Mouse (Mus musculus): ENCODE results near the gene Phyhd1.

- TF ChIP-seq CTCF (IDR thresholded peaks at IDR 0.05; ENCODE audit: insufficient read depth, low read length) (no peak), POLR2A (IDR thresholded peaks at IDR 0.05; ENCODE audit: borderline replicate concordance, extremely low read depth, low read depth, low read length) (no peak)
Observed at GRCm38 (mm10) chr2:30281651-30282050, 15.6 kb downstream of the Phyhd1 start.
